Mouse (Mus musculus): Measurements from ENCODE around the gene Gja4.

DNA sequence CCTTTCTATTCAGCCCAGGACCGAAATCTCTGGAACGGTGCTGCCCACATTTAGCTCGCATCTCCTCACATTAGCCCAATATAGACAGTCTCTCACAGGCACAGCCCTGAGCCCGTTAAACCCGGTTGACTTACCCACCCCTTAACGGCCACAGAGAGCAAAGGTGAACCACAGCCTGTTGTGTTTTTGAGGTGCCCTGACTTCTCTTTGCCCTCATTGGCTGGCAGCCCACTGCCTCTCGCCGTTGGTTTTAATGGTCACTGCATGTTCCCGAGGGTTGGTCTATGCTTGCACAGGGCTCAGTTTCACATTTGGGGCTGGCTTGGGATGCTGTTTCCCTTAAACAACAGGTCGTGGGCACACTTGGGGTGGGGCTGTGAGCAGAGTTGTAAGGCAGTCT, 10.5 kb upstream of the Gja4 start:
- TF ChIP-seq CTCF (IDR thresholded peaks at IDR 0.05; ENCODE audit: insufficient read depth, low read length) (no peak), POLR2A (IDR thresholded peaks at IDR 0.05; ENCODE audit: borderline replicate concordance, extremely low read depth, low read depth, low read length) (no peak)

All from lung, adult 2 months (tissue).